Mouse (Mus musculus) hindbrain, embryonic 11.5 days (tissue): ENCODE measurements at regions not wholly inside any gene's neighbourhood (a gene's known extent, or its start where the extent isn't known, plus 50 kb on each side); places are given as distances from the start of the nearest gene placed in this dataset.

ENCODE experiments used
- ATAC-seq: fragments of 200-750 bp; cut with Nextera tagmentation; 2 replicates; pipeline ENCODE4 v1.8.0; 2017; ENCODE audit warnings: mild to moderate bottlenecking, moderate TSS enrichment, moderate library complexity; ENCODE audit not compliant: low FRiP score
- DNase-seq: peaks from one replicate; pipeline ENCODE4 v3.0.0-alpha.2; 2015; ENCODE audit warnings: low spot score
- H3K27ac ChIP-seq: fragments of 300-500 bp; sonication (generic); 2 replicates; pipeline ENCODE4 v1.5.1; 2014; ENCODE audit warnings: mild to moderate bottlenecking, low read depth, low read length
- H3K27me3 ChIP-seq: fragments of 300-500 bp; sonication (generic); 2 replicates; pipeline ENCODE4 v1.6.1; 2014; ENCODE audit warnings: mild to moderate bottlenecking, low read length, moderate library complexity, mixed read lengths; ENCODE audit not compliant: control insufficient read depth, insufficient read depth
- H3K36me3 ChIP-seq: fragments of 300-500 bp; sonication (generic); 2 replicates; pipeline ENCODE4 v1.6.1; 2014; ENCODE audit warnings: mild to moderate bottlenecking, low read length, moderate library complexity, mixed read lengths; ENCODE audit not compliant: control insufficient read depth, insufficient read depth
- H3K4me1 ChIP-seq: fragments of 300-500 bp; sonication (generic); replicated peaks from 2 replicates; pipeline ENCODE4 v1.6.1; 2014; ENCODE audit warnings: low read length, mixed read lengths; ENCODE audit not compliant: control insufficient read depth, insufficient read depth
- H3K4me2 ChIP-seq: fragments of 300-500 bp; sonication (generic); replicated peaks from 2 replicates; pipeline ENCODE4 v1.6.1; 2014; ENCODE audit warnings: mild to moderate bottlenecking, low read depth, low read length
- H3K4me3 ChIP-seq: fragments of 300-500 bp; sonication (generic); 2 replicates; pipeline ENCODE4 v1.5.1; 2014; ENCODE audit warnings: low read depth, low read length
- H3K9ac ChIP-seq: fragments of 300-500 bp; sonication (generic); 2 replicates; pipeline ENCODE4 v1.6.1; 2014; ENCODE audit warnings: low read depth, low read length
- H3K9me3 ChIP-seq: fragments of 300-500 bp; sonication (generic); 2 replicates; pipeline ENCODE4 v1.6.1; 2016; ENCODE audit warnings: low read length; ENCODE audit not compliant: control insufficient read depth
- WGBS: fragments of 180-500 bp; shearing (Covaris S2); extraction: QIAGEN DNeasy Blood & Tissue Kit; methylation state at CpG from one replicate; pipeline ENCODE4 v1.1.7; 2014; 5-methylcytosine and 5-hydroxymethylcytosine counted together

DNA sequence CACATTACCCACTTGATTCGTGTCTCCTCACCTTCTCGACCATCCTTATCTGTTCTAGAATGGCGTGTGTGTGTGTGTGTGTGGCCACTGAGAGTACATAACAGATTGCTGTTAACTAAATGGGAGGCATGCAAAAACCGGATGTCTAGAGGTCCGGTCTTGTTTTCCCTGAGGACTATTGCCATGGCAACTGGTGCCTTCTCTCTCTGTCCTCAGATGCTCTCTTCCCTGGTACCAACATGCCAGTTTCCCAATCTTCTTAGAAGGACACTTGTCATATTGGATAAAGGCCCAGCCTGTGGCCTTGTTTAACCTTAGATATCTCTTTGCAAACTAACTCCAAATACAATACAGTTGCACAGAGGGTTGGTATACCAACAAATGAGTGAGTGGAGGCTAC lies 125.9 kb downstream of the Irs2 start:
- Histone ChIP-seq H3K4me1 (no peaks in the 10 kb centered on the region), H3K9me3 (no peaks in the 10 kb centered on the region), H3K4me3 (no peak overlapping the region), H3K27me3 (no peaks in the 10 kb centered on the region), H3K36me3 (no peaks in the 10 kb centered on the region), H3K27ac (no peak overlapping the region), H3K9ac (no peak overlapping the region), H3K4me2 (no peak overlapping the region)
- ATAC-seq (no peak), DNase-seq (no peak)
- 77% methylated on average over 5 of the region's 5 CpGs for WGBS

DNA sequence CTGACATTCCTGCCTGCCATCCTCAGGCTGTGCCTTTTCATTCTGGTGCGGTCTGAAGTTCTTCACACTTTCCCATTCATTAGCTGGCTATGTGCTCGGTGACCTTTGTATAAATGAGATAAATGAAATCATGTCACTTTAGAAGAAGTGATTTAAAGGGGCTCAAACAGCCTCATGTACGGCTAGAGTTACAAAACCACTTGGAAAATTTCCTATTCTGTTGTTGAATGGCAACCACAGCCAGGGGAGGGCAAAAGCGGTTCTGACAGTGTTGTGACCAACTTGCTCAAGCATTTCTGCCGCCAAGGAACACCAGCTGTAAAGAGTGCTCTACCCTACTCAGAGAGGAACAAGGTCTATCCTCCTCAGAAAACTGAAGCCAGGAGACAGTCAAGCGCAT lies 128.4 kb downstream of the Irs2 start:
- H3K27ac ChIP-seq: no peak overlapping the region
- no peaks in the 10 kb centered on the region for H3K9me3 ChIP-seq
- H3K4me3 ChIP-seq: no peak overlapping the region
- H3K36me3 ChIP-seq: no peaks in the 10 kb centered on the region
- DNase-seq (no peak), ATAC-seq (no peak)
- no peak overlapping the region for H3K9ac ChIP-seq
- H3K27me3 ChIP-seq: no peaks in the 10 kb centered on the region
- no peak overlapping the region for H3K4me2 ChIP-seq
- WGBS: 46% methylated on average over 6 of the region's 6 CpGs
- no peaks in the 10 kb centered on the region for H3K4me1 ChIP-seq

DNA sequence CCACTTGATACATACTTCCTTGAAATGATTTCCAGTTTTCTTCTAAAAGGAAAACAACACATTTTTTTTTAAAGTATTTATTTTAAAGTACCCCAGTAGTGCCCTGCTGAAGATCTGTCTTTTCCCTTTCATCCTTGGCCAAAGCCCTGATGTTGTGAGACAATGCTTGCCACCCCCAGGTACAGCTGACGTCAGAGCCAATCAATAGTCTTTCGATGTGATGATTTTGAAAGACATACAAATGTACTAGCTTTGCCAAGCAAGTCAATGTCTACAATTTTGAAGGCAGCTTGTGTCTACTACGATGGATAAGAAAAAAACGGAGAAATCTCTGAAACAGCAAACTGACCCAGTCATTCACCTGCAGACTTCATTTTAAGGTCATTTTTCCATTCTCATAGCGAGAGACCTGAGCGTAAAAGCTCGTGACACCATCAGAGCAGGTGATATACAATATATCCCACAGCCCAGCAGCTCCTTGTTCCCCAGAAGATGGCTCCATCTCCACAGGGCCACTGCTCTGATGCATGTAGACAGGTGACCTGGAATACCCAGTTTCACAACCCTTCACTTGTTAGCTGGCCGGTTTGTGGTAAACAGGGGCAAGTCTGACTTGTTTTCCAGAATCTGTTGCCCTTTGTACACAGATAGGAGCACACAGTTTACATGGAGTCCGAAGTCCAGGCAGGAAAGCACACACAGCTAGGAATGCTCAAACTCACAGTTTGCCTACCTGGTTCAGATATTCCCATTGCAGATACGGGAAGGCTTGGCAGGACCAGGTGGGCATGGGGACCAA lies 129.0 kb downstream of the Irs2 start:
- H3K36me3 ChIP-seq: no peaks in the 10 kb centered on the region
- H3K27me3 ChIP-seq: no peaks in the 10 kb centered on the region
- no peak overlapping the region for H3K27ac ChIP-seq
- H3K4me2 ChIP-seq: no peak overlapping the region
- no peak overlapping the region for H3K4me3 ChIP-seq
- no peaks in the 10 kb centered on the region for H3K4me1 ChIP-seq
- WGBS: 83% methylated on average over 10 of the region's 10 CpGs
- H3K9me3 ChIP-seq: no peaks in the 10 kb centered on the region
- DNase-seq (no peak), ATAC-seq (no peak)
- no peak overlapping the region for H3K9ac ChIP-seq

DNA sequence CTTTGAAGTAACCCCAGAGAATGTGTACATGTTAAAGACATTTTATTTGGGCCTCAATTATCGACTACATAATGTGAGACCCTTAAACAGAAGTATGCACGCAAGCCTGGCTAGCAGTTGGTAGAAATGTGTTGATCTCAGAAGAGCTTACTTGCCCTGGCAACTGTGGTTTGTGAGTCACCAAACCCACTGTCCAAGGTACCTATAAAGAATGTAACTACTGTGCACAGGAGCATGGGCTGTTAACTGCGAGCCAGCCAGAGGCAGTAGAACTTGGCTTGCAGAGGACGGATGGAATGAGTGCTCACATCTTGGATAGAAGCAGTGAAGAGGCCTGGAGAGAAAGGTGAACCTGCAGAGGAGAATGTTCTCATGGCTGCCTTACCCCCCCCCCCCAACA lies 129.9 kb downstream of the Irs2 start:
- Histone ChIP-seq H3K4me1 (no peaks in the 10 kb centered on the region), H3K4me2 (no peak overlapping the region), H3K36me3 (no peaks in the 10 kb centered on the region), H3K9ac (no peak overlapping the region), H3K27me3 (no peaks in the 10 kb centered on the region), H3K4me3 (no peak overlapping the region), H3K9me3 (no peaks in the 10 kb centered on the region), H3K27ac (no peak overlapping the region)
- ATAC-seq: no peak
- WGBS: 92% methylated on average over 4 of the region's 4 CpGs
- DNase-seq: no peak

DNA sequence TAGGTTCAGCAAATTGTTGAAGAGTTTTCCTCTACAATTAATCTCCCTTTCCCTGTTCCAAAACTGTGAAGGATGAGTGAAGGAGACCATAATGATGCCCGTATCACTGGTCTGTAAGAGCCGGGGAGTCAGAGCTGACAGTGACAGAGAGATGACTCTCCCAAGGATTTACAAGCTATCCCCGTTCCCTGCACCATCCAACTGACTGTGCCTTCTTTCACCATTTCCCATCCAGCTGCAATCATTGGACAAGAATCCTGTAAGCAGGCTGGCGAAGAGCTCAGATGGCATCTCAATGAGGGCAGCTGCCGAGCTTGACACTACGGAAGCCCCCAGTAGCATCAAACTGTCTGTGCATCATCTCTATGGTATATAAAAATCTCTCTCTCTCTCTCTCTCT lies 133.1 kb downstream of the Irs2 start:
- ATAC-seq (no peak), DNase-seq (no peak)
- H3K27me3 ChIP-seq: no peaks in the 10 kb centered on the region
- no peaks in the 10 kb centered on the region for H3K4me1 ChIP-seq
- no peak overlapping the region for H3K9ac ChIP-seq
- no peak overlapping the region for H3K4me2 ChIP-seq
- H3K9me3 ChIP-seq: no peaks in the 10 kb centered on the region
- H3K27ac ChIP-seq: no peak overlapping the region
- 79% methylated on average over 6 of the region's 6 CpGs for WGBS
- no peak overlapping the region for H3K4me3 ChIP-seq
- H3K36me3 ChIP-seq: no peaks in the 10 kb centered on the region

DNA sequence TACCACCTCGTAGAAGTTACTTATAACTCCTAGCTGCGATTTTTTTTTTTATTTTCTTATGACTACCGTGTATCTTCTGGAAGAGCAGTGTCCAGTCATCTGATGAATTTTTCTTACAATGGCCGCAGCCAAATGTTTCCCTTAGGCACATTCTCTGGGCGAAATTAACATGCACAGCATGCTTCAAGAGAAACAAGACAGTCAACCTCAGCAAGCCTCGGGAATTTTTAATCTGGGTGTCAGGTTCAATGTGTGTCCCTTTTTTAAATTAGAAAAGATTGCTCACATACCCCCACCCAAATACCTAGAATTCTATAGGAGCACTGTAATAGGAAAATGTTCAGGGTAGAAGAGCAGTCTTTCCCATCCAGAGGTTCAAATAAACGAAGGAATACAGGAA lies 136.8 kb downstream of the Irs2 start:
- Histone ChIP-seq H3K4me3 (no peak overlapping the region), H3K9me3 (no peaks in the 10 kb centered on the region), H3K27me3 (no peaks in the 10 kb centered on the region), H3K27ac (no peak overlapping the region), H3K9ac (no peak overlapping the region), H3K4me1 (no peaks in the 10 kb centered on the region), H3K36me3 (no peaks in the 10 kb centered on the region), H3K4me2 (no peak overlapping the region)
- DNase-seq (no peak), ATAC-seq (no peak)
- WGBS: 62% methylated on average over 7 of the region's 7 CpGs

DNA sequence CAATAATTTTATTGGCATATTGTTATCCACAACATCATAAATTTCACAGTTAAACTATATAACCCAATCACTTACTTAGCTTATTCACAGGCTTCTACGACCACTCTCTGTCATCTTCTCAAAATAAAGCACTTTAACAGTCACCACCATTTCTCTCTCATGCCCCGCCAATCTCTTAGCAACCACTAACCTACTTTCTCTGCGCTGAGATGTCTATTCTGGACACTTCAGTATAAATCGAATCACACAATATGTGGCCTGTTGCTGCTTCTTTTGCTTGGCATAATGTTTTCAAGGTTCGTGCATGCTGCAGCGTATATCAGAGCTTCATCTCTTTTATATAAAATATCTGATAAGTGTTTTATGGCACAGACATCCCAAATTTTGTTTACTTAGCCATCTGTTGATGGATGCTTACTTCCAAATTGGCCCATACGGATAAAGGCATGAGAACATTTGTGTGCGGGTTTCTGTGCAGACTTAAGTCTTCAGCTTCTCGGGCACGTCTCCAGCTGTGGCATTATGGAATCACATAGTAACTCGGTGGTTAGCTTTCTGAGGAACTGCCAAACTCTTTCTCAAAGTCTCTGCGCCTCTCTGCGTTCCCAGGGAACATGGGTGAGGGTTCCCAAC lies 137.7 kb downstream of the Irs2 start:
- no peaks in the 10 kb centered on the region for H3K27me3 ChIP-seq
- WGBS: 79% methylated on average over 13 of the region's 13 CpGs
- H3K4me3 ChIP-seq: no peak overlapping the region
- H3K27ac ChIP-seq: no peak overlapping the region
- no peaks in the 10 kb centered on the region for H3K9me3 ChIP-seq
- no peak overlapping the region for H3K4me2 ChIP-seq
- no peak for DNase-seq
- H3K36me3 ChIP-seq: no peaks in the 10 kb centered on the region
- no peak overlapping the region for H3K9ac ChIP-seq
- H3K4me1 ChIP-seq: no peaks in the 10 kb centered on the region
- no peak for ATAC-seq

DNA sequence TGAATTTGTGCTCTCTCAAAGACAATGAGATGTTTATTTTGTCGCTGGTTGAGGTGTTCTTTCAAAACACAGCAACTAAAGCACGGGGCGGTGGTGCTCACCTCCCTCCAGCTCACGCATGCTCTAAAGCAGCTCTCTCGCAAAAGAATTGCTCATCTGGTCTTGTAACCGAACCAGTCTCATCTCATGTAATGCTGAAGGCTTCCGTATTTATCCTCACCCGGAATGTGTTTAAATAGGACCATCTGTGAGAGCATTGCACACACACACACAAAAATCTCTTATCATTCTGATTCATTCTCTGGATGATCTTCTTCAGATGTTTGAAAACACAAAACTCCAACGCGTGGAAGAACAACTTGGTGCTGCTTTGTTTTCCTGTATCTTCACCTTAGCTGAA lies 138.4 kb downstream of the Irs2 start:
- Histone ChIP-seq H3K27ac (no peak overlapping the region), H3K4me2 (no peak overlapping the region), H3K36me3 (no peaks in the 10 kb centered on the region), H3K4me1 (no peaks in the 10 kb centered on the region), H3K4me3 (no peak overlapping the region), H3K9ac (no peak overlapping the region), H3K9me3 (no peaks in the 10 kb centered on the region), H3K27me3 (no peaks in the 10 kb centered on the region)
- WGBS: 83% methylated on average over 10 of the region's 10 CpGs
- no peak for DNase-seq
- ATAC-seq: no peak

DNA sequence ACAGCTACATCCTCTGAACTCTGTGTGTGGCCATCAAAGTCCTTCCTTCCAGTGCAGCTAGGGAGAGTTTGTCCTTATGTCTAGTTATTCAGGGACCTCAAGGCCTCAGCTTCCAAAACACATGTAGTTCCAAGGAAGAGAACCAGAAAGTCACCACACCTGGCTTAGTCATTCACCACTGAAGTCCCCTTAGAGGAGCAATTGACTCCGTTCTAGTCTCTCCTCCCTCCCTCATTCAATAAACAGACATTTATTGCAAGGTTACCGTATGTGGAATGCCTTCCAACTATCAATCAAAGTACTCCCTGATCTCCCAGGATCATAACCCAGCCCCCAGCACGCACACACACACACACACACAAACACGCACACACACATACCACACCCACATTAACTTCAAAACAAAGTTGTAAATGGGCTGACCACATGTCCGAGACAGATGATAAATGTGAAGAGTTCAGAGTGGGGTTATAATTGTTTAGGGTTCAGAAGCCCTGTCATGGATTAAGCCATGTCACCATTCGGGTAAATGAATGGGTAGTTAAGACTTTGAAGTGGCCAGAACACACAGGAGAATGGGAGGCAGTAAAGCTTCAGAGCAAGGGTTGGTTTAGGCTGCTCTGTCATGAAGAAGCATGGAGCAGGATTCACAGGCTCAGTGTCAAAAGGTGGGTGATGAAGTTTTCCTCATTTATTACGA lies 141.4 kb downstream of the Irs2 start:
- Histone ChIP-seq H3K4me2 (no peak overlapping the region), H3K27ac (no peak overlapping the region), H3K36me3 (no peaks in the 10 kb centered on the region), H3K4me1 (no peaks in the 10 kb centered on the region), H3K9me3 (no peaks in the 10 kb centered on the region), H3K9ac (no peak overlapping the region), H3K27me3 (no peaks in the 10 kb centered on the region), H3K4me3 (no peak overlapping the region)
- no peak for DNase-seq
- WGBS: 52% methylated on average over 7 of the region's 7 CpGs
- no peak for ATAC-seq
